Mouse (Mus musculus) heart, embryonic 15.5 days (tissue): ENCODE data around the gene Svopl. TPM values are rescaled to one million over a fixed set of nuclear protein-coding genes. Genes with fewer than 3 reads are reported as not detected.
A peak's percentile ranks its signal among the peaks of the same experiment; 100 is the strongest.

Experiments
- ATAC-seq: fragments of 200-750 bp; cut with Nextera tagmentation; replicated peaks from 2 replicates; pipeline ENCODE4 v1.8.0; 2017; ENCODE audit warnings: low read depth, moderate TSS enrichment; ENCODE audit not compliant: insufficient number of reproducible peaks, insufficient read depth, low FRiP score
- H3K27ac ChIP-seq: fragments of 300-500 bp; sonication (generic); 2 replicates; pipeline ENCODE4 v1.5.1; 2015; ENCODE audit warnings: mild to moderate bottlenecking, inconsistent platforms
- H3K27me3 ChIP-seq: fragments of 300-500 bp; sonication (generic); 2 replicates; pipeline ENCODE4 v1.6.1; 2015; ENCODE audit warnings: inconsistent platforms
- H3K36me3 ChIP-seq: fragments of 300-500 bp; sonication (generic); 2 replicates; pipeline ENCODE4 v1.6.1; 2015; ENCODE audit warnings: mild to moderate bottlenecking, inconsistent platforms
- H3K4me1 ChIP-seq: fragments of 300-500 bp; sonication (generic); replicated peaks from 2 replicates; pipeline ENCODE4 v1.6.1; 2015; ENCODE audit warnings: inconsistent platforms
- H3K4me2 ChIP-seq: fragments of 300-500 bp; sonication (generic); 2 replicates; pipeline ENCODE4 v1.6.1; 2015; ENCODE audit warnings: inconsistent platforms, mild to moderate bottlenecking, moderate library complexity
- H3K4me3 ChIP-seq: fragments of 300-500 bp; sonication (generic); 2 replicates; pipeline ENCODE4 v1.5.1; 2015; ENCODE audit warnings: mild to moderate bottlenecking, inconsistent platforms
- H3K9ac ChIP-seq: fragments of 300-500 bp; sonication (generic); 2 replicates; pipeline ENCODE4 v1.6.1; 2015; ENCODE audit warnings: mild to moderate bottlenecking, inconsistent platforms
- H3K9me3 ChIP-seq: fragments of 300-500 bp; sonication (generic); replicated peaks from 2 replicates; pipeline ENCODE4 v1.6.1; 2016; ENCODE audit warnings: inconsistent platforms
- WGBS: fragments of 180-500 bp; shearing (Covaris S2); methylation state at CpG from one replicate; pipeline ENCODE4 v1.1.7; 2015; ENCODE audit warnings: mixed read lengths; 5-methylcytosine and 5-hydroxymethylcytosine counted together
- polyA plus RNA-seq: library from polyadenylated mRNA; unstranded; fragments of >200 nt; fragmentation: Nextera tagmentation; extraction: Ambion mirVana; gene quantifications from 2 replicates; pipeline ENCODE4 v1.2.1, GENCODE M21; 2015

Svopl gene
- polyA plus RNA-seq, 1 experiment from 2014 or later, result 0.24 TPM

GRCm38 (mm10) chr6:38065501-38066122 is 18.8 kb upstream of the Svopl start:
- 69% methylated on average over 11 of the region's 11 CpGs for WGBS
- Histone ChIP-seq H3K4me1 (peaks cover 2% of the 10 kb centered on the region), H3K27me3 (no peaks in the 10 kb centered on the region), H3K36me3 (peaks cover 3% of the 10 kb centered on the region; the same call in 1 of the 2 replicates), H3K4me3 (no peak overlapping the region), H3K27ac (no peak overlapping the region), H3K4me2 (no peak overlapping the region), H3K9ac (no peak overlapping the region), H3K9me3 (no peaks in the 10 kb centered on the region)
- no peak for ATAC-seq

- Histone ChIP-seq H3K4me1 (peaks cover 2% of the 10 kb centered on the region), H3K9ac (no peak overlapping the region), H3K9me3 (no peaks in the 10 kb centered on the region), H3K27me3 (no peaks in the 10 kb centered on the region), H3K4me2 (no peak overlapping the region), H3K36me3 (peaks cover 3% of the 10 kb centered on the region; the same call in 1 of the 2 replicates), H3K4me3 (no peak overlapping the region), H3K27ac (no peak overlapping the region)
- 63% methylated on average over 3 of the region's 3 CpGs for WGBS
- ATAC-seq, result no peak
These were observed 18.3 kb upstream of the Svopl start for GRCm38 (mm10) chr6:38065122-38065500.

GRCm38 (mm10) chr6:38064621-38065020 is 17.8 kb upstream of the Svopl start:
- Histone ChIP-seq H3K27ac (no peak overlapping the region), H3K4me1 (peaks cover 2% of the 10 kb centered on the region), H3K36me3 (peaks cover 3% of the 10 kb centered on the region; the same call in 1 of the 2 replicates), H3K27me3 (no peaks in the 10 kb centered on the region), H3K4me2 (no peak overlapping the region), H3K9me3 (no peaks in the 10 kb centered on the region), H3K9ac (no peak overlapping the region), H3K4me3 (no peak overlapping the region)
- WGBS, result 86% methylated on average over 2 of the region's 2 CpGs
- ATAC-seq, result no peak

- ATAC-seq, result no peak
- Histone ChIP-seq H3K27ac (no peak overlapping the region), H3K36me3 (peaks cover 3% of the 10 kb centered on the region; the same call in 1 of the 2 replicates), H3K27me3 (no peaks in the 10 kb centered on the region), H3K4me3 (no peak overlapping the region), H3K9ac (no peak overlapping the region), H3K9me3 (no peaks in the 10 kb centered on the region), H3K4me2 (no peak overlapping the region), H3K4me1 (no peaks in the 10 kb centered on the region)
- WGBS, result 57% methylated on average over 5 of the region's 5 CpGs
These were observed 12.0 kb upstream of the Svopl start for GRCm38 (mm10) chr6:38058805-38059204.

- no peaks in the 10 kb centered on the region for H3K9me3 ChIP-seq
- no peak overlapping the region for H3K4me2 ChIP-seq
- H3K36me3 ChIP-seq, result no peaks in the 10 kb centered on the region
- H3K27ac ChIP-seq, result no peak overlapping the region
- H3K4me3 ChIP-seq, result no peak overlapping the region
- no peaks in the 10 kb centered on the region for H3K27me3 ChIP-seq
- WGBS, result 70% methylated on average over 15 of the region's 15 CpGs
- H3K4me1 ChIP-seq, result no peaks in the 10 kb centered on the region
- ATAC-seq, result no peak
- no peak overlapping the region for H3K9ac ChIP-seq
These were observed 8.9 kb upstream of the Svopl start for GRCm38 (mm10) chr6:38055471-38056330.

GRCm38 (mm10) chr6:38049601-38050000 is 2.8 kb upstream of the Svopl start:
- H3K27me3 ChIP-seq, result no peaks in the 10 kb centered on the region
- no peaks in the 10 kb centered on the region for H3K9me3 ChIP-seq
- H3K4me1 ChIP-seq, result no peaks in the 10 kb centered on the region
- WGBS, result 86% methylated on average over 6 of the region's 6 CpGs
- ATAC-seq, result no peak
- no peak overlapping the region for H3K27ac ChIP-seq
- H3K4me3 ChIP-seq, result no peak overlapping the region
- H3K36me3 ChIP-seq, result no peaks in the 10 kb centered on the region
- H3K9ac ChIP-seq, result no peak overlapping the region
- H3K4me2 ChIP-seq, result no peak overlapping the region

- Histone ChIP-seq H3K4me3 (no peak overlapping the region), H3K9ac (no peak overlapping the region), H3K4me2 (no peak overlapping the region), H3K27ac (peak overlapping the region; percentile 44), H3K4me1 (no peaks in the 10 kb centered on the region), H3K9me3 (no peaks in the 10 kb centered on the region), H3K27me3 (no peaks in the 10 kb centered on the region), H3K36me3 (no peaks in the 10 kb centered on the region)
- peak; percentile 77 for ATAC-seq
- WGBS, result 36% methylated on average over 6 of the region's 6 CpGs
These were observed 2.2 kb upstream of the Svopl start for GRCm38 (mm10) chr6:38048800-38049561.

- H3K9ac ChIP-seq, result no peak overlapping the region
- H3K36me3 ChIP-seq, result no peaks in the 10 kb centered on the region
- 73% methylated on average over 4 of the region's 4 CpGs for WGBS
- H3K9me3 ChIP-seq, result no peaks in the 10 kb centered on the region
- H3K4me2 ChIP-seq, result no peak overlapping the region
- no peak overlapping the region for H3K4me3 ChIP-seq
- no peaks in the 10 kb centered on the region for H3K4me1 ChIP-seq
- 0 out of 2 replicates have a peak overlapping the region, but pooled peaks have one; percentile 20 for H3K27ac ChIP-seq
- no peak for ATAC-seq
- H3K27me3 ChIP-seq, result no peaks in the 10 kb centered on the region
These were observed 1.2 kb upstream of the Svopl start for GRCm38 (mm10) chr6:38048003-38048402.

GRCm38 (mm10) chr6:38032801-38033566 is 13.8 kb downstream of the Svopl start:
- H3K4me3 ChIP-seq, result no peak overlapping the region
- H3K9me3 ChIP-seq, result no peaks in the 10 kb centered on the region
- H3K4me2 ChIP-seq, result no peak overlapping the region
- no peaks in the 10 kb centered on the region for H3K27me3 ChIP-seq
- H3K36me3 ChIP-seq, result no peaks in the 10 kb centered on the region
- H3K27ac ChIP-seq, result peak overlapping the region; percentile 15; the same call in 1 of the 2 replicates
- WGBS, result 64% methylated on average over 5 of the region's 5 CpGs
- ATAC-seq, result no peak
- no peak overlapping the region for H3K9ac ChIP-seq
- peaks cover 3% of the 10 kb centered on the region for H3K4me1 ChIP-seq

- no peaks in the 10 kb centered on the region for H3K36me3 ChIP-seq
- no peak overlapping the region for H3K27ac ChIP-seq
- 34% methylated on average over 7 of the region's 7 CpGs for WGBS
- no peak overlapping the region for H3K4me3 ChIP-seq
- H3K27me3 ChIP-seq, result no peaks in the 10 kb centered on the region
- no peak for ATAC-seq
- H3K9ac ChIP-seq, result no peak overlapping the region
- H3K4me2 ChIP-seq, result no peak overlapping the region
- peaks cover 3% of the 10 kb centered on the region for H3K4me1 ChIP-seq
- H3K9me3 ChIP-seq, result no peaks in the 10 kb centered on the region
These were observed 14.8 kb downstream of the Svopl start for GRCm38 (mm10) chr6:38031924-38032540.
